Mouse (Mus musculus): Measurements from ENCODE around the gene Gipc1.

Gipc1 gene

GRCm38 (mm10) chr8:83649699-83650098, 2.8 kb upstream of the Gipc1 start:
- DNase-seq: no peak

GRCm38 (mm10) chr8:83652744-83653661, 526 bp downstream of the Gipc1 start:
- DNase-seq: peak in 1 of 2 experiments; percentile 38

- no peak for DNase-seq
Observed at GRCm38 (mm10) chr8:83653662-83654017, 1.2 kb downstream of the Gipc1 start.

GRCm38 (mm10) chr8:83654725-83655124, 2.2 kb downstream of the Gipc1 start:
- no peak for DNase-seq

DNA sequence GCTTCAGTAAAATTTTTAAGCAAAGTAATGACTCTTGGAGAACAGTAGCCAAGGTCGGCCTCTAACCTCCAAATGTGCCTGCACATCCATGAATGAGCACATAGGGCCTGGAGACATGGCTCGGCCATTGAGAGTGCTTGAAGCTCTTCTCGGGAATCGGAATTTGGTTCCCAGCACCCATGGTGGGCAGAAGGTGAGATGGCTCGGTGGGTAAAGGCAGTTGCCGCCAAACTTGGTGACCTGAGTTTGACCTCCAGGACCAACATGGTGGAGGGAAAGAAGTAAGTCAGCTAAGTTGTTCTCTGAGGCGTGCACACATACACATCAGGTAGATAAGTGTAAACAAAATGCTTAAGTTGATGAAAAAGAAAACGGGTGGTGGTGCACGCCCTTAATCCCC, 3.6 kb downstream of the Gipc1 start:
- DNase-seq: no peak

GRCm38 (mm10) chr8:83656484-83657246, 4.2 kb downstream of the Gipc1 start:
- no peak for DNase-seq

DNA sequence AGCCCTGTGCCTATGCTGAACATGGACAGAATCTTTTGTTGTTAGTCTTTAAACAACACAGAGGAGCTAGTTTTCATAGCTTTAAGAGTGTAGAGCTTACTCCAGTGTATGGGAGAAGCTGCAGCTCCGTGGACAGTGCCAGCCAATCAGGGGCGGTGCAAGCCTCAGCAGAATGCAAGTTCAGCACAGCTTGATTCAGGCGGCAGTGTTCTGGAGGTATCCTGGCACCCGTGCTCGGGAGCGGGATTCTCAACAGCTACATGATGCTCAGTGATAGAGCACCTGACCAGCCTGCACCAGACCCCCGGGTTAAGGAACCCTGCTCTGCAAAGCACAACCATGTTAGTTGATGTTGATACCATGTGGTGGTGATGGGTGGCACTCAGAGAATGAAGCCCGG, 8.1 kb downstream of the Gipc1 start:
- no peak for DNase-seq

- no peak for DNase-seq
Observed at GRCm38 (mm10) chr8:83660995-83661680, 8.7 kb downstream of the Gipc1 start.

GRCm38 (mm10) chr8:83662421-83662826, 9.9 kb downstream of the Gipc1 start:
- peak; percentile 92 to 96 for DNase-seq

- peak in 1 of 2 experiments; percentile 23 for DNase-seq
Observed at GRCm38 (mm10) chr8:83664096-83664495, 11.6 kb downstream of the Gipc1 start.

DNA sequence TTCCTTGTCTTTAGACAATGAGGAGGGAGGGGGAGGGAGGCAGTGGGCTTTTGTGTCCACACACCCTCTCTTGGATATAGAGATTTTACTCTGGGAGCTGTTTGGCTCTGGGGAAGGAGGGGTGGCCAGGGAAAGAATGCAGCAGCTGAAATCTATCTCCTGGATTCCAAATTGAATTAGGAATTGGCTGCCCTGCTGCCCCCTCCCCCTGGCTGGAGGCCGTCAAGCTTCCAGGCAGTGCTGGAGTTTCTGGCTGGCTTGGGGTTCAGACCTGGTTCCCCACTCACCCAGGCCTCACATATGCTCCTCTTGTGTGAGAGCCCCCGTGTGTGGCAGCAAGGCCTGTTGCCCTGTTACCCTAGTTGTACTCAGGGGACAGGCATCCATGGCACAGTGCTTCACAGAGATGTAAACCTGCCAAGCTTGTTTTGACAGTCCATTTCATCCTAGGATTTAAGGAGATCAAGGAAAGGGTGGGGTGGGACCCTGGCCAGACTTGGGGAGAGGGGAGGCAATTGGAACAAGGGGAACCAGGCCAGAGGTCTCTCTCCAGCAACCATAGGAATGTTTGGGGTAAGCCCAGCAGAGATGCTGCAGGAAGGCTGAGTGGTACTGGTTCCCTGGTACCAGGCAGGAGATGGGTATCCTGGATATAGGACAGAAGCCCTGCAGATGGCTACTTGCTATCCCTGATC, 12.6 kb downstream of the Gipc1 start:
- DNase-seq: peak; percentile 49 to 61

- DNase-seq: peak; percentile 30 to 48
Observed at GRCm38 (mm10) chr8:83665969-83666865, 13.7 kb downstream of the Gipc1 start, which contains the start of gene Ptger1. TSS of gene Ptger1 (plus strand) at chr8:83666678.

GRCm38 (mm10) chr8:83666866-83667234, 14.4 kb downstream of the Gipc1 start:
- peak in 1 of 2 experiments; percentile 39 for DNase-seq

- peak; percentile 55 to 61 for DNase-seq
Observed at GRCm38 (mm10) chr8:83667526-83667925, 15.0 kb downstream of the Gipc1 start.

GRCm38 (mm10) chr8:83668010-83668916, 15.8 kb downstream of the Gipc1 start:
- DNase-seq: peak; percentile 86 to 87

- DNase-seq: peak in 1 of 2 experiments; percentile 31
Observed at GRCm38 (mm10) chr8:83669013-83669412, 16.5 kb downstream of the Gipc1 start.

DNA sequence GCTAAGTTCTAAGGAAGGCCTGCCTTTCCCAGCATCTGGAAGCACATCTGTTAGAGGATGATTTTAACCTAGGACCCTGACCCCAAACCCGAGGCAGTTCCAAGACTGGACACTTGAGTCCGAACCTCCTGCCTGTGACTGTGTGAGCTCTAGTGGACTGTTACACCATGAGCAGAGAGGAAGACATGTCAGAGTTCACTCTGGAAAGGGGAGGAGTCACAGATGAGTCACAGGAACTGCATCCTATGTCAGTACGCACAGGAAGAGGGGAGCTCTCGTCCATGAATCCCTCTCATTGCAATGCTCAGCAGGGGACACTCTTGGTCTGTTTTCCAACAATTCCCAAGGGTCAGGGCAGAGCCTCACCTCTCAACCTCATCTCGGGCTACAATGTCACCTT, 20.5 kb downstream of the Gipc1 start:
- DNase-seq: no peak

DNA sequence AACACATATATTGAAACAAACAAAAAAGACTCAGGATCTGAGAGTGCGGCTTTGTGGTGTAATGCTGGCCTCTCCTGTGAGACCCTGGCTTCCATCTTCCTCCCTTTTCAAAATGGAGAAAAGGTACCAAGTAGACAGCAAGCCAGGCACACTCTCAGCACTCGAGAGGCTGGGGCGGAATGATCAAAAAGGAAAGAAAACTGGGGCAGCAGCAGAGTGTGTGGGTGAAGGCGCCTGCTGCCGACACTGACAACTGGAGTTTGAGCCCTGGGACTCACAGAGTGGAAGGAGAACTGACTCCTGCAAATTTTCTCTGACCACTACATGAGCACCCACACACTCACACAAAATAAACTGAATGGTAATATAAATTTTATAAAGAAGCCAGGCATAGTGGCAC, 22.0 kb downstream of the Gipc1 start:
- no peak for DNase-seq

- DNase-seq: no peak
Observed at GRCm38 (mm10) chr8:83679866-83680265, 27.4 kb downstream of the Gipc1 start.

GRCm38 (mm10) chr8:83680603-83681002, 28.1 kb downstream of the Gipc1 start:
- no peak for DNase-seq

Measured in cerebellum, postnatal 10 days (tissue).